Mouse (Mus musculus) stomach, postnatal 0 days (tissue): Measurements from ENCODE around the gene Cebpa. TPM values are rescaled to one million over a fixed set of nuclear protein-coding genes. Genes with fewer than 3 reads are reported as not detected.

Source experiments
- ATAC-seq: fragments of 200-750 bp; cut with Nextera tagmentation; 2 replicates; pipeline ENCODE4 v1.8.0; 2017; ENCODE audit not compliant: low FRiP score, low TSS enrichment
- DNase-seq: peaks from one replicate; pipeline ENCODE4 v3.0.0-alpha.2; 2016; ENCODE audit warnings: low spot score
- H3K27ac ChIP-seq: fragments of 300-500 bp; sonication (generic); replicated peaks from 2 replicates; pipeline ENCODE4 v1.5.1; 2014; ENCODE audit warnings: mild to moderate bottlenecking, control low read depth
- H3K27me3 ChIP-seq: fragments of 300-500 bp; sonication (generic); 2 replicates; pipeline ENCODE4 v1.6.1; 2014; ENCODE audit warnings: low read length; ENCODE audit not compliant: control insufficient read depth, insufficient read depth
- H3K36me3 ChIP-seq: fragments of 300-500 bp; sonication (generic); 2 replicates; pipeline ENCODE4 v1.6.1; 2014; ENCODE audit warnings: low read length, mixed read lengths; ENCODE audit not compliant: control insufficient read depth, insufficient read depth
- H3K4me1 ChIP-seq: fragments of 300-500 bp; sonication (generic); replicated peaks from 2 replicates; pipeline ENCODE4 v1.6.1; 2014; ENCODE audit warnings: antibody characterized with exemption; ENCODE audit not compliant: control insufficient read depth, insufficient read depth
- H3K4me2 ChIP-seq: fragments of 300-500 bp; sonication (generic); replicated peaks from 2 replicates; pipeline ENCODE4 v1.6.1; 2014; ENCODE audit warnings: low read depth, mild to moderate bottlenecking, control low read depth, moderate library complexity
- H3K4me3 ChIP-seq: fragments of 300-500 bp; sonication (generic); 2 replicates; pipeline ENCODE4 v1.5.1; 2014; ENCODE audit warnings: low read depth, low read length, control low read depth
- H3K9ac ChIP-seq: fragments of 300-500 bp; sonication (generic); 2 replicates; pipeline ENCODE4 v1.6.1; 2014; ENCODE audit warnings: mild to moderate bottlenecking, low read length, control low read depth, mixed read lengths
- H3K9me3 ChIP-seq: fragments of 300-500 bp; sonication (generic); 2 replicates; pipeline ENCODE4 v1.6.1; 2016; ENCODE audit warnings: low read length; ENCODE audit not compliant: control insufficient read depth
- CTCF ChIP-seq: IDR thresholded peaks from 2 replicates; pipeline ENCODE4 v1.5.1; 2016; ENCODE audit warnings: antibody characterized with exemption, low read depth, mild to moderate bottlenecking, moderate library complexity
- EP300 ChIP-seq: optimal IDR thresholded peaks from 2 replicates; pipeline ENCODE3; 2016; ENCODE audit warnings: antibody characterized with exemption
- WGBS: fragments of 180-500 bp; shearing (Covaris S2); extraction: QIAGEN DNeasy Blood & Tissue Kit; methylation state at CpG from one replicate; pipeline ENCODE4 v1.1.7; 2014; 5-methylcytosine and 5-hydroxymethylcytosine counted together
- polyA plus RNA-seq: library from polyadenylated mRNA; unstranded; fragments of >200 nt; fragmentation: Nextera tagmentation; extraction: Ambion mirVana; gene quantifications from 2 replicates; pipeline ENCODE4 v1.2.1, GENCODE M21; 2015

The Cebpa gene
- polyA plus RNA-seq: 8.8 and 11.3 TPM in 2 replicates

DNA sequence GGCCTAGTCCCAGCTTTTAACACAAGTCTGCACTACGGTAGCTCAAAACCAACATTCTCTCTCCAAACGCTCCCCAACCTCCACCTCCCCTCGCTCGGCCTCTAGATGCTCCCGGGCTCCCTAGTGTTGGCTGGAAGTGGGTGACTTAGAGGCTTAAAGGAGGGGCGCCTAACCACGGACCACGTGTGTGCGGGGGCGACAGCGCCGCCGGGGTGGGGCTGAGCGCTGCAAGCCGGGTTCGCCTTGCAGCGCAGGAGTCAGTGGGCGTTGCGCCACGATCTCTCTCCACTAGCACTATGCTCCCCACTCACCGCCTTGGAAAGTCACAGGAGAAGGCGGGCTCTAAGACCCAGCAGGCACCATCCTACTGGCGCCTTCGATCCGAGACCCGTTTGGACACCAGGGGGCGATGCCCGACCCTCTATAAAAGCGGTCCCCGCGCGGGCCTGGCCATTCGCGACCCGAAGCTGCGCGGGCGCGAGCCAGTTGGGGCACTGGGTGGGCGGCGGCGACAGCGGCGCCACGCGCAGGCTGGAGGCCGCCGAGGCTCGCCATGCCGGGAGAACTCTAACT, at the start of gene Cebpa:
Gene Cebpa (plus strand): TSS at position 453 of the 573 bp plus-strand sequence.
- H3K9ac ChIP-seq: peak within 1 kb of the TSS; percentile 73
- DNase-seq (peak; percentile 95), ATAC-seq (peak; percentile 89)
- H3K4me1 ChIP-seq: no peaks in the 10 kb centered on the region
- peak within 1 kb of the TSS; percentile 95 for H3K4me2 ChIP-seq
- WGBS: 0% methylated on average over 50 of the region's 50 CpGs
- TF ChIP-seq CTCF (peak; percentile 86), EP300 (no peak)
- no peaks in the 10 kb centered on the region for H3K9me3 ChIP-seq
- no peaks in the 10 kb centered on the region for H3K27me3 ChIP-seq
- H3K36me3 ChIP-seq: no peaks in the 10 kb centered on the region
- peak within 1 kb of the TSS; percentile 65 for H3K4me3 ChIP-seq
- peak within 1 kb of the TSS; percentile 90 for H3K27ac ChIP-seq

DNA sequence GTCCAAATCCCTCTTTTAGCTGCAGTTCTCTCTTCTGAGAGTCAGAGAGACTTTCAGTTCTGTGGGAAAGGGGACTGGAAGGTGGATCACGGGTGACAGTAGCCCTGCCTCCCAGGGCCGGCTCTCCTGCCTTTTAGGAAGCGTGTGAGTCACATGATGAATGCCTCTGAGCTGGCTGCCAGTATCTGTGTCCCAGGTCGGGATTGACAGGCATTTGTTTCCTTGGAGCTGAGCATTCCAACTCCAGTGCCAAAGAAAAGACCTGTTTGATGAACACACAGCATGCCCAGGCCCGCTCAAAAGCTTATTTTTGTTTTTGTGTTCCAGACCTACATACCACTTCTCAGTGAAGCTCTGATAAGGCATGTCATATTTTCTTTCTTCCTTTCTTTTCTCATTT, 42.4 kb upstream of the Cebpa start:
- Histone ChIP-seq H3K36me3 (no peaks in the 10 kb centered on the region), H3K4me2 (no peak overlapping the region), H3K4me3 (no peak overlapping the region), H3K9me3 (no peaks in the 10 kb centered on the region), H3K4me1 (no peaks in the 10 kb centered on the region), H3K27ac (peak overlapping the region; percentile 58), H3K27me3 (no peaks in the 10 kb centered on the region), H3K9ac (no peak overlapping the region)
- WGBS: 32% methylated on average over 5 of the region's 5 CpGs
- DNase-seq (no peak), ATAC-seq (no peak)
- TF ChIP-seq EP300 (no peak), CTCF (no peak)

DNA sequence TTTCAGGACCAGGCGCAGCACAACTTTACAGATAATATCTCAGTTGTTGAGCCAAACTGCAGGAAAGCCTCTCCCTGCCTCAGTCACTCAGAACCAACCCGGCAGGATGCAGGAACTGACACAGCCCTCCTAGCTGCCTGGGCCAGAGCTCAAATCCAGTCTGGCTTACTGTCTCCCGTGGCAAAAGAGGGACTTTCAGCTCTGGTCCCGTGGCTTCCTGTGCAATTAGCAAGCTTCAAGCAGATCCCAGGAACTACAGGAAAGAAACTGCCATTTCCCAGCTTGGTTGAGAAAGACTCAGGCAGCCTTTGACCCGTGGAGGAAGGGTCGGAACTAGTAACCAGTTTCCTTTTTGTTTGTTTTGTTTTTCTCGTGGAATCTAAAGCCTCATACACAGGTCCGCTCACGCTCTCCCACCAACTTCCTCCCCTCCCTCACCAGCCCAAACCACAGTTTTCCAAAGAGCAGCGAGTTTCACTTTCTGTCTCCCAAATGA, 38.2 kb upstream of the Cebpa start:
- H3K4me3 ChIP-seq: no peak overlapping the region
- H3K4me2 ChIP-seq: peak overlapping the region; percentile 36
- no peak overlapping the region for H3K9ac ChIP-seq
- H3K36me3 ChIP-seq: no peaks in the 10 kb centered on the region
- DNase-seq (peak; percentile 29), ATAC-seq (peak; percentile 33)
- no peaks in the 10 kb centered on the region for H3K27me3 ChIP-seq
- H3K27ac ChIP-seq: peak overlapping the region; percentile 87
- no peaks in the 10 kb centered on the region for H3K9me3 ChIP-seq
- TF ChIP-seq CTCF (no peak), EP300 (no peak)
- WGBS: 19% methylated on average over 10 of the region's 10 CpGs
- H3K4me1 ChIP-seq: no peaks in the 10 kb centered on the region

DNA sequence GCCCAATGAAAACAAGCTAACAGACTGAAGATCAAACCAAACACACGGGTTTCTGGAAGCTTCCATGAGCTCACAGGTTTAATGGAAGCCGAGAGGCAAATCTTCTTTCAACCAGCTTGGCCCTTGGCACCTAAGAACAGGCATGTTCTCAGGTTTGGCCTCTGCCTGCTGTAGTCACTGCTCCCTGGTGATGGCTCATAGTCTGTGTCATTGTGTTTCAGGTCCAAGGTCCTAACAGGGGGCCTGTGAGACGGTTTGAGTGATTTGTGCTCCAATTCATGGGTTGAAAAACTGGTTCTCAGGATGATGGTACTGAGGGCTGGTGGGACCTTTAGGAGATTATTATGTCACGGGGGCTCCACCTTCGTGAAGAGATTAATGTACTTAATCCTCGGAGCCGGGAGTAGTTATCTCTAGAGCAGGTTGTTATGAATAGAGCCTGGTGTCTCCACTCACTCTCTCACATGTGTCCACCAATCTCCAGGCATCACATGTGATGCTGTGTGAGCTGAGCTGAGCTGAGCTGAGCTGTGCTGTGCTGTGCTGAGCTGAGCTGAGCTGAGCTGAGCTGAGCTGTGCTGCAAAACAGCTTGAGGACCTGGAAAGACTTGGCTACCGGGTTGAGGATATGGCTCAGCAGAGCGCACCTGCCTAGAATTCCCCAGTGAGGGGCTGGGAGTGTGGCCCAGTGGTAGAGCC, 37.5 kb upstream of the Cebpa start:
- 66% methylated on average over 9 of the region's 9 CpGs for WGBS
- TF ChIP-seq CTCF (no peak), EP300 (no peak)
- 0 out of 2 replicates have a peak, but pooled peaks have one; percentile 30 for ATAC-seq
- H3K9ac ChIP-seq: no peak overlapping the region
- H3K4me1 ChIP-seq: 0 out of 2 replicates have a peak, but pooled peaks cover 3% of the 10 kb centered on the region
- H3K27me3 ChIP-seq: no peaks in the 10 kb centered on the region
- no peaks in the 10 kb centered on the region for H3K36me3 ChIP-seq
- peak overlapping the region; percentile 36 for H3K4me2 ChIP-seq
- H3K27ac ChIP-seq: peak overlapping the region; percentile 87
- no peaks in the 10 kb centered on the region for H3K9me3 ChIP-seq
- DNase-seq: no peak
- no peak overlapping the region for H3K4me3 ChIP-seq

DNA sequence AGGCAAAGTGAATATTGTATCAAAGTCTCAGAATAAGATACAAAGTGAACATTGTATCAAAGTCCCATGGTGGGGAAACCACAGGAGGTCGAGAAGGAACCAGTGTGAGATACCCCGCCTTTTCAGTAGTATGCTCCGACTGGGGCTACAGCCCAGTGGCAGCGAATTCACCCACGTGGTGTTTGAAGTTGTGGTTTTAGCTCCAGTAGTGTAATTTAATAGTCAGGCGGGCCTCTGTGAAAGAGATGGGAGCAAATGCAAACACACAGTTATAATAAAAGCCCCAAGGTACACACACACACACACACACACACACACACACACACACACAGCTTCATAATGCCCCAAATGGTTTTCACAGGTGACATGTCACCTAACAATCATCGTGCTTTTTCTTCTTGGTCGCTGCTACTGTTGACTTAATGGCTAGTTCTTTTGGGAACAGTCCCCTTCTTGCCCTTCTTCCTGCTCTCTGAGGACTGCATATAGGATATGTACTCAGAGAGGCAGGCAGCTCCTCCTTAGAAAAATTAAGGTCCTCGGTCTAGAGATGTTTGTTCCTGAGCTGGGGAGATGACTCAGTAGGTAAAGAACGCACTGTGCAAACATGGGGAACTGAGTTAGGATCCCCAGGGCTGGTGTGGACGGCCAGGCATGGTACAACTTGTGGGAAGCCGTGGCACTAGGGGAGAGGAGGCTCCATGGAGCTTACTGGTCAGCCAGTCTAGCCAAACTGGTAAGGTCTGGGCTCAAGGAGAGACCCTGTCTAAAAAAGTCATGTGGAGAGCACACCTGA, 34.3 kb upstream of the Cebpa start:
- H3K9me3 ChIP-seq: no peaks in the 10 kb centered on the region
- DNase-seq (peak; percentile 55), ATAC-seq (peak; percentile 87)
- no peak overlapping the region for H3K9ac ChIP-seq
- TF ChIP-seq CTCF (no peak), EP300 (no peak)
- no peaks in the 10 kb centered on the region for H3K36me3 ChIP-seq
- H3K4me3 ChIP-seq: no peak overlapping the region
- H3K27me3 ChIP-seq: no peaks in the 10 kb centered on the region
- 0 out of 2 replicates have a peak overlapping the region, but pooled peaks have one; percentile 35 for H3K27ac ChIP-seq
- 0 out of 2 replicates have a peak, but pooled peaks cover 3% of the 10 kb centered on the region for H3K4me1 ChIP-seq
- H3K4me2 ChIP-seq: no peak overlapping the region
- 50% methylated on average over 12 of the region's 12 CpGs for WGBS
